Mouse (Mus musculus) ES-E14 (cell line): ENCODE measurements around the gene Gpr37l1. TPM values are rescaled to one million over a fixed set of nuclear protein-coding genes. Genes with fewer than 3 reads are reported as not detected.

Experiments
- DNase-seq: peaks from one replicate; pipeline ENCODE4 v3.0.0-alpha.2; 2013; ENCODE audit warnings: low read depth, low spot score
- H3K27ac ChIP-seq: 2 replicates; pipeline ENCODE4 v1.5.1; 2012; ENCODE audit warnings: low read depth, mild to moderate bottlenecking, low read length, moderate library complexity, mixed read lengths; ENCODE audit not compliant: poor library complexity, insufficient read depth, severe bottlenecking
- H3K36me3 ChIP-seq: 2 replicates; pipeline ENCODE4 v1.6.1; 2012; ENCODE audit warnings: mild to moderate bottlenecking, low read length, moderate library complexity, mixed read lengths; ENCODE audit not compliant: control insufficient read depth, poor library complexity, insufficient read depth, severe bottlenecking
- H3K4me1 ChIP-seq, 2 experiments: fragments of 150-350 bp in 1 of 2; sonication (generic) in 1 of 2; 2 replicates each; pipeline ENCODE4 v1.6.1; 2012; ENCODE audit warnings: low read length in 2 of 2, mild to moderate bottlenecking in 1 of 2, mixed read lengths in 1 of 2; ENCODE audit not compliant: control insufficient read depth in 2 of 2, insufficient read depth in 2 of 2, poor library complexity in 1 of 2
- H3K4me3 ChIP-seq, 2 experiments: fragments of 150-350 bp in 1 of 2; sonication (generic) in 1 of 2; 2 replicates each; pipeline ENCODE4 v1.5.1; 2012; ENCODE audit warnings: low read length in 2 of 2, low read depth in 1 of 2, mild to moderate bottlenecking in 1 of 2, mixed read lengths in 1 of 2; ENCODE audit not compliant: insufficient read depth in 1 of 2, poor library complexity in 1 of 2, severe bottlenecking in 1 of 2
- H3K9ac ChIP-seq: 2 replicates; pipeline ENCODE4 v1.6.1; 2012; ENCODE audit warnings: low read depth, mild to moderate bottlenecking, low read length, mixed read lengths; ENCODE audit not compliant: poor library complexity, insufficient read depth, severe bottlenecking
- H3K9me3 ChIP-seq: fragments of 150-350 bp; sonication (generic); 2 replicates; pipeline ENCODE4 v1.6.1; 2012; ENCODE audit warnings: low read depth, mild to moderate bottlenecking, low read length; ENCODE audit not compliant: control insufficient read depth, insufficient read depth
- CHD2 ChIP-seq: IDR thresholded peaks from 2 replicates; pipeline ENCODE4 v1.6.1; 2014; ENCODE audit warnings: mild to moderate bottlenecking, low read depth, low read length, inconsistent platforms
- HCFC1 ChIP-seq: IDR thresholded peaks from 2 replicates; pipeline ENCODE4 v1.6.1; 2012; ENCODE audit warnings: low read length, inconsistent platforms, borderline replicate concordance; ENCODE audit not compliant: insufficient read depth
- MAFK ChIP-seq: IDR thresholded peaks from 2 replicates; pipeline ENCODE4 v1.6.1; 2014; ENCODE audit warnings: mild to moderate bottlenecking, low read depth, low read length, inconsistent platforms; ENCODE audit not compliant: insufficient read depth
- ZC3H11A ChIP-seq: IDR thresholded peaks from 2 replicates; pipeline ENCODE4 v1.6.1; 2012; ENCODE audit warnings: low read depth, mild to moderate bottlenecking, inconsistent platforms, low read length, borderline replicate concordance
- ZNF384 ChIP-seq: IDR thresholded peaks from 2 replicates; pipeline ENCODE4 v1.6.1; 2012; ENCODE audit warnings: low read depth, low read length, inconsistent platforms
- in situ Hi-C, 2 experiments: fragments of 600-800 bp; cut with MboI; formaldehyde crosslinking; loops; one replicate each; pipeline ENCODE4 v1.15.1; 2025; ENCODE audit warnings: low sequenced_read_pairs in 2 of 2, inconsistent platforms in 1 of 2; ENCODE audit not compliant: unreplicated experiment in 2 of 2
- total RNA-seq: library from RNA; depleted of rRNA; stranded (reverse); fragments of 300-350 nt; gene quantifications from 2 replicates; pipeline ENCODE4 v1.2.3, GENCODE M21; 2012

Gpr37l1 gene
- total RNA-seq, 1 experiment, result not detected

GRCm38 (mm10) chr1:135169556-135170224 lies 2.2 kb upstream of the Gpr37l1 start:
- Histone ChIP-seq H3K27ac (no peak overlapping the region), H3K36me3 (no peaks in the 10 kb centered on the region), H3K9me3 (no peaks in the 10 kb centered on the region), H3K4me3 (no peak overlapping the region), H3K9ac (no peak overlapping the region), H3K4me1 (peaks cover 2 to 4% of the 10 kb centered on the region in 2 experiments; a peak in 2 of 4 replicates)
- in situ Hi-C loops, result loop anchor here (5.0 to 25.0 kb wide), 4 partner anchors 88 to 208 kb away; partner anchors contain the start of genes Elf3 (in 1 of the 2) and Shisa4 (in 1 of the 2)
- no peak for DNase-seq
- TF ChIP-seq MAFK (no peak), ZC3H11A (no peak), HCFC1 (no peak), CHD2 (no peak), ZNF384 (no peak)

GRCm38 (mm10) chr1:135168453-135169200 lies 1.1 kb upstream of the Gpr37l1 start:
- no peak for DNase-seq
- H3K9me3 ChIP-seq, result no peaks in the 10 kb centered on the region
- no peaks in the 10 kb centered on the region for H3K36me3 ChIP-seq
- in situ Hi-C loops, result loop anchor here in 1 of 2 experiments (25.0 kb wide), 1 partner anchor 194 kb away; no protein-coding TSS in a partner anchor
- no peak overlapping the region for H3K27ac ChIP-seq
- H3K4me1 ChIP-seq, result peaks cover 2 to 4% of the 10 kb centered on the region in 2 experiments; a peak in 2 of 4 replicates
- H3K9ac ChIP-seq, result no peak overlapping the region
- H3K4me3 ChIP-seq, result no peak overlapping the region
- no peak for TF ChIP-seq HCFC1
- TF ChIP-seq ZC3H11A, result no peak
- TF ChIP-seq CHD2, result no peak
- no peak for TF ChIP-seq MAFK
- no peak for TF ChIP-seq ZNF384

- no peak for TF ChIP-seq HCFC1
- TF ChIP-seq CHD2, result no peak
- no peak for TF ChIP-seq ZC3H11A
- no peak for TF ChIP-seq ZNF384
- TF ChIP-seq MAFK, result no peak
- Histone ChIP-seq H3K27ac (no peak overlapping the region), H3K9ac (no peak overlapping the region), H3K4me3 (no peak overlapping the region), H3K36me3 (no peaks in the 10 kb centered on the region), H3K4me1 (peaks cover 0 to 5% of the 10 kb centered on the region in 2 experiments; a peak in 1 of 4 replicates), H3K9me3 (no peaks in the 10 kb centered on the region)
- in situ Hi-C loops, result loop anchor here in 1 of 2 experiments (25.0 kb wide), 1 partner anchor 200 kb away; no protein-coding TSS in a partner anchor
- no peak for DNase-seq
Observed at GRCm38 (mm10) chr1:135162720-135163119, 4.8 kb downstream of the Gpr37l1 start.

GRCm38 (mm10) chr1:135160411-135161050 lies 7.0 kb downstream of the Gpr37l1 start:
- DNase-seq, result no peak
- H3K27ac ChIP-seq, result no peak overlapping the region
- in situ Hi-C loops, result loop anchor here in 1 of 2 experiments (25.0 kb wide), 1 partner anchor 202 kb away; no protein-coding TSS in a partner anchor
- H3K4me1 ChIP-seq, result peaks cover 0 to 5% of the 10 kb centered on the region in 2 experiments; a peak in 1 of 4 replicates
- H3K9ac ChIP-seq, result no peak overlapping the region
- no peaks in the 10 kb centered on the region for H3K9me3 ChIP-seq
- TF ChIP-seq HCFC1 (no peak), ZNF384 (no peak), MAFK (no peak), ZC3H11A (no peak), CHD2 (no peak)
- H3K4me3 ChIP-seq, result peak overlapping the region; percentile 26 to 58
- H3K36me3 ChIP-seq, result peaks cover 12% of the 10 kb centered on the region
